Mouse (Mus musculus): ENCODE results near the gene Ntm.

DNA sequence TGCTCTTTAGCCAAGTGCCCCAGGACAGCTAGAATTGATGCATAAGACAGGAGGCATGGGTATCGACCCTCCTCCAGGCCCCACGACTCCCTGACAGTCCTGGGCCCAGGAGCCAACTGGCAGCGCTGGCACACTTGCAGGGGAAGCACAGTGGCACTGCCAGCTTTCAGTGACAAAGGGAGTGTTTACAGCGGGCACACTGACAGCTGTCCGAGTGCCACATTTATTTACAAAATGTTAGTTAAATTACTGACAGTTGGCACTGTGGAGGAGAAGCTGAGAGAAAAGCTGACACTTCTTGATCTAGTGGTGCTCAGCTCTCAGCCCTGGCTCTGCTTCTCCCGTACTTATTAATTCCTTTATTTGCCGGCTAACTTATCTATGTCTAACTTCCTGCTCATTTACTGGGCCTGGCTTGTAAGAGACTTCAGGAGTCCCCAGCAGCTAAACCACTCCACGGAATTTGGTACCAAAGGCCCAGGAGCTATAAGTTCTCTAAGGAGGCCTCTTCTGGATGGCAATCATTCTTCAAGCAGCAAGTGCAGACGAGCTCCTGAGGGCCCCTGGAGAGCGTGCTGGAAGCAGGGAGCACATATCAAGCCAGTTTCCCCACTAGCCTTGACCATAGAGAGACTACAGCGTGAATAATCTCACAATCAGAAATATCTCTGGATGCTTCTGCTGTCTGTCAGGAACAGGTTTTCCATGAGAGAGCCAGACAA, 572.0 kb downstream of the Ntm start:
- TF ChIP-seq EP300 (IDR thresholded peaks at IDR 0.05) (no peak), CTCF (IDR thresholded peaks at IDR 0.05) (no peak)
